Mouse (Mus musculus) C2C12 (cell line): ENCODE data around the gene Sertad2.

Experiments used
- CTCF ChIP-seq: IDR thresholded peaks from one replicate; pipeline ENCODE4 v1.5.1; 2011; ENCODE audit not compliant: control insufficient read depth, insufficient read depth, insufficient read length
- MAX ChIP-seq: IDR thresholded peaks from one replicate; pipeline ENCODE4 v1.6.1; 2011; ENCODE audit warnings: mild to moderate bottlenecking, control low read depth
- USF1 ChIP-seq: IDR thresholded peaks from one replicate; pipeline ENCODE4 v1.6.1; 2011; ENCODE audit warnings: low read depth, mild to moderate bottlenecking, control low read depth, moderate library complexity

DNA sequence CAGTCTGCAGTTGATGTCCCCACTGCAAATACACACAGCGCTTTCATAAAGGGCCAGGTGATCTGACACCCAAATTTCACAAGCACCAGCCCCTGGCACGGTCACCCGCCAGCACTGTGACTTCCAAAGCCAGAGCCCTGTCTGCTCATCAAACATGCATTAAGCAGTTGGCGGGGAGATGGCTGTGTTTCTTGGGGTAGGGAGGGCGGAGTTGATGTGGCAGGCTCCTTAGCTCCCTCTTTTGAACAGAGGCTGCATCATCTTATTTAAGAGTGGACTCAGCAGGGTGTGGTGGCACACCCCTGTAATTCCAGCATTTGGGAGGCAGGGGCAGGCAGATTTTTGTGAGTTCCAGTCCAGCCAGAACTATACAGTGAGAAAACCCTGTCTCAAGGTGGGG is 106.4 kb downstream of the Sertad2 start:
- TF ChIP-seq CTCF = no peak
- no peak for TF ChIP-seq USF1
- no peak for TF ChIP-seq MAX
